Mouse (Mus musculus) limb, embryonic 10.5 days (tissue): ENCODE measurements around the gene Dmrt3. TPM values are rescaled to one million over a fixed set of nuclear protein-coding genes. Genes with fewer than 3 reads are reported as not detected.

Experiments used
- DNase-seq: peaks from one replicate; pipeline ENCODE4 v3.0.0-alpha.2; 2017; ENCODE audit warnings: low spot score
- H3K27ac ChIP-seq: fragments of 300-500 bp; sonication (generic); 2 replicates; pipeline ENCODE4 v1.5.1; 2016; ENCODE audit warnings: mild to moderate bottlenecking
- H3K27me3 ChIP-seq: fragments of 300-500 bp; sonication (generic); 2 replicates; pipeline ENCODE4 v1.6.1; 2016; ENCODE audit warnings: low read depth, mild to moderate bottlenecking; ENCODE audit not compliant: poor library complexity, severe bottlenecking
- H3K36me3 ChIP-seq: fragments of 300-500 bp; sonication (generic); 2 replicates; pipeline ENCODE4 v1.6.1; 2016; ENCODE audit warnings: mild to moderate bottlenecking, moderate library complexity
- H3K4me1 ChIP-seq: fragments of 300-500 bp; sonication (generic); 2 replicates; pipeline ENCODE4 v1.6.1; 2016
- H3K4me3 ChIP-seq: fragments of 300-500 bp; sonication (generic); 2 replicates; pipeline ENCODE4 v1.5.1; 2016; ENCODE audit warnings: mild to moderate bottlenecking, moderate library complexity
- H3K9me3 ChIP-seq: fragments of 300-500 bp; sonication (generic); replicated peaks from 2 replicates; pipeline ENCODE4 v1.6.1; 2016; ENCODE audit warnings: mild to moderate bottlenecking
- WGBS: fragments of 180-500 bp; shearing (Covaris S2); methylation state at CpG from one replicate; pipeline ENCODE4 v1.1.7; 2016; 5-methylcytosine and 5-hydroxymethylcytosine counted together
- polyA plus RNA-seq: library from polyadenylated mRNA; unstranded; fragments of >200 nt; fragmentation: Nextera tagmentation; extraction: Ambion mirVana; gene quantifications from 2 replicates; pipeline ENCODE4 v1.2.1, GENCODE M21; 2016

Dmrt3 gene
- 0.10 and 0.26 TPM in 2 replicates for polyA plus RNA-seq

GRCm38 (mm10) chr19:25610015-25610410, at the start of gene Dmrt3:
Gene Dmrt3 (plus strand): TSS chr19:25610301.
- peaks cover 100% of the 10 kb centered on the region for H3K27me3 ChIP-seq
- peak within 1 kb of the TSS; percentile 51 for H3K27ac ChIP-seq
- peak; percentile 66 for DNase-seq
- H3K4me3 ChIP-seq: peak within 1 kb of the TSS; percentile 56
- H3K9me3 ChIP-seq: no peaks in the 10 kb centered on the region
- peaks cover 93% of the 10 kb centered on the region for H3K4me1 ChIP-seq
- under 1% methylated on average over 28 of the region's 29 CpGs for WGBS
- H3K36me3 ChIP-seq: no peaks in the 10 kb centered on the region

GRCm38 (mm10) chr19:25564430-25564829, 45.7 kb upstream of the Dmrt3 start:
- H3K4me1 ChIP-seq: peaks cover 4% of the 10 kb centered on the region
- no peak overlapping the region for H3K27ac ChIP-seq
- peaks cover 41% of the 10 kb centered on the region for H3K27me3 ChIP-seq
- H3K36me3 ChIP-seq: no peaks in the 10 kb centered on the region
- no peak overlapping the region for H3K4me3 ChIP-seq
- H3K9me3 ChIP-seq: 0 out of 2 replicates have a peak, but pooled peaks cover 3% of the 10 kb centered on the region
- DNase-seq: no peak
- WGBS: 71% methylated on average over 12 of the region's 12 CpGs

GRCm38 (mm10) chr19:25569778-25570177, 40.3 kb upstream of the Dmrt3 start:
- WGBS: 79% methylated on average over 7 of the region's 7 CpGs
- H3K9me3 ChIP-seq: no peaks in the 10 kb centered on the region
- H3K4me3 ChIP-seq: no peak overlapping the region
- no peak for DNase-seq
- H3K27me3 ChIP-seq: peaks cover 75% of the 10 kb centered on the region
- H3K36me3 ChIP-seq: no peaks in the 10 kb centered on the region
- peaks cover 15% of the 10 kb centered on the region for H3K4me1 ChIP-seq
- no peak overlapping the region for H3K27ac ChIP-seq

GRCm38 (mm10) chr19:25574431-25574830, 35.7 kb upstream of the Dmrt3 start:
- no peaks in the 10 kb centered on the region for H3K9me3 ChIP-seq
- no peaks in the 10 kb centered on the region for H3K36me3 ChIP-seq
- no peak overlapping the region for H3K27ac ChIP-seq
- no peak for DNase-seq
- H3K4me1 ChIP-seq: peaks cover 21% of the 10 kb centered on the region
- H3K27me3 ChIP-seq: peaks cover 84% of the 10 kb centered on the region
- 39% methylated on average over 10 of the region's 10 CpGs for WGBS
- H3K4me3 ChIP-seq: no peak overlapping the region

GRCm38 (mm10) chr19:25574981-25575814, 34.9 kb upstream of the Dmrt3 start:
- 7% methylated on average over 17 of the region's 17 CpGs for WGBS
- Histone ChIP-seq H3K27ac (no peak overlapping the region), H3K27me3 (peaks cover 78% of the 10 kb centered on the region), H3K9me3 (no peaks in the 10 kb centered on the region), H3K4me1 (peaks cover 21% of the 10 kb centered on the region), H3K36me3 (no peaks in the 10 kb centered on the region), H3K4me3 (no peak overlapping the region)
- no peak for DNase-seq

- H3K9me3 ChIP-seq: no peaks in the 10 kb centered on the region
- H3K36me3 ChIP-seq: no peaks in the 10 kb centered on the region
- no peak overlapping the region for H3K27ac ChIP-seq
- DNase-seq: no peak
- H3K4me3 ChIP-seq: no peak overlapping the region
- H3K4me1 ChIP-seq: peaks cover 17% of the 10 kb centered on the region
- H3K27me3 ChIP-seq: peaks cover 54% of the 10 kb centered on the region
- WGBS: 89% methylated on average over 2 of the region's 2 CpGs
Measured at GRCm38 (mm10) chr19:25578358-25578757, 31.7 kb upstream of the Dmrt3 start.

- Histone ChIP-seq H3K27me3 (peaks cover 43% of the 10 kb centered on the region), H3K4me3 (no peak overlapping the region), H3K27ac (no peak overlapping the region), H3K36me3 (no peaks in the 10 kb centered on the region), H3K4me1 (peaks cover 14% of the 10 kb centered on the region), H3K9me3 (no peaks in the 10 kb centered on the region)
- no peak for DNase-seq
- 82% methylated on average over 2 of the region's 2 CpGs for WGBS
Measured at GRCm38 (mm10) chr19:25579440-25579839, 30.7 kb upstream of the Dmrt3 start.

GRCm38 (mm10) chr19:25597717-25598232, 12.3 kb upstream of the Dmrt3 start:
- Histone ChIP-seq H3K9me3 (no peaks in the 10 kb centered on the region), H3K4me3 (no peak overlapping the region), H3K4me1 (peaks cover 34% of the 10 kb centered on the region), H3K27me3 (peaks cover 78% of the 10 kb centered on the region), H3K27ac (no peak overlapping the region), H3K36me3 (no peaks in the 10 kb centered on the region)
- no peak for DNase-seq
- 76% methylated on average over 3 of the region's 3 CpGs for WGBS

- Histone ChIP-seq H3K36me3 (no peaks in the 10 kb centered on the region), H3K9me3 (no peaks in the 10 kb centered on the region), H3K4me1 (peaks cover 41% of the 10 kb centered on the region), H3K27ac (no peak overlapping the region), H3K4me3 (no peak overlapping the region), H3K27me3 (peaks cover 78% of the 10 kb centered on the region)
- DNase-seq: no peak
- 21% methylated on average over 4 of the region's 4 CpGs for WGBS
Measured at GRCm38 (mm10) chr19:25598626-25599025, 11.5 kb upstream of the Dmrt3 start.

- Histone ChIP-seq H3K4me3 (no peak overlapping the region), H3K9me3 (no peaks in the 10 kb centered on the region), H3K36me3 (no peaks in the 10 kb centered on the region), H3K27me3 (peaks cover 97% of the 10 kb centered on the region), H3K27ac (no peak overlapping the region), H3K4me1 (peaks cover 53% of the 10 kb centered on the region)
- DNase-seq: no peak
- WGBS: 4% methylated on average over 8 of the region's 8 CpGs
Measured at GRCm38 (mm10) chr19:25601966-25602365, 8.1 kb upstream of the Dmrt3 start.

GRCm38 (mm10) chr19:25607461-25608205, 2.5 kb upstream of the Dmrt3 start:
- Histone ChIP-seq H3K27ac (no peak overlapping the region), H3K9me3 (no peaks in the 10 kb centered on the region), H3K36me3 (no peaks in the 10 kb centered on the region), H3K4me1 (peaks cover 81% of the 10 kb centered on the region), H3K4me3 (no peak overlapping the region), H3K27me3 (peaks cover 100% of the 10 kb centered on the region)
- under 1% methylated on average over 21 of the region's 21 CpGs for WGBS
- DNase-seq: no peak

- Histone ChIP-seq H3K9me3 (no peaks in the 10 kb centered on the region), H3K36me3 (no peaks in the 10 kb centered on the region), H3K27ac (no peak overlapping the region), H3K27me3 (peaks cover 100% of the 10 kb centered on the region), H3K4me3 (no peak overlapping the region), H3K4me1 (peaks cover 82% of the 10 kb centered on the region)
- DNase-seq: no peak
- WGBS: 4% methylated on average over 7 of the region's 7 CpGs
Measured at GRCm38 (mm10) chr19:25608206-25608580, 1.9 kb upstream of the Dmrt3 start.
